Mouse (Mus musculus): ENCODE data around the gene Rprm. TPM values are rescaled to one million over a fixed set of nuclear protein-coding genes. Genes with fewer than 3 reads are reported as not detected.

Rprm gene
- polyA plus RNA-seq (2012), result not detected in 2 replicates

DNA sequence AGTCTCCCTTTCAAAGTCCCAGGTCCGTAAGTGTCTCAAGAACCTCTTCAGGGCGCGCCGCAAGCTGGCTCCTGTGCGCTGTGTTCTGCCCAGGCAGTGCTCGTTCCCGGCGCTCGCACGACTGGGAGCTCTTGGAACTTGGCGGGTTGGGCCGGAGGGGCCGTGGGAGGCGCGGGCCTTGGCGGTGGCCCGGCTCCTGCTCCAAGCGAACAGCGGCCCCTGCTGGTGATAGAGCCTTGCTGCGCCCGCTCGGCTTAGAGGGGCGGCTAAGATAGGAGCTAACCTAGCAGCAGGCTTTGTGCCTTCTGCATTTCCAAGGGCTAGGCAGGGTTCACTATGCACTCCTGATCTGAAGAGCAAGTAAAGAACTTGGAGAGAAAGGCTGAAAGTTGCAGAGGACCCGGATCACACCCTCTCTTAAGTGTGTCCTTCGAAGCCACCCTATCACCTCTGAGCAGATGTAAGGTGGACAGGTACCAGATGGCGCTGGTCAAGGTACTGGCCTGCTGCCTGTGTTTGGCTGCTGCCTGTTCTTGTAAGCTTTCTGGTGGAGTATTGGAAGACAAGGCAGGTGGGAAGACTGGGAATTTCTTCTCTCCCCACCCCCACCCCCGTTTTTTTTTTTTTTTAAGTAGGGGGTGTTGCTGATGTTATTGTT lies at the start of gene Rprm:
TSS of gene Rprm (minus strand) at position 123 of the 658 bp plus-strand sequence.
- no peak for TF ChIP-seq GATA1 (IDR thresholded peaks at IDR 0.05; ENCODE audit: low read length)

DNA sequence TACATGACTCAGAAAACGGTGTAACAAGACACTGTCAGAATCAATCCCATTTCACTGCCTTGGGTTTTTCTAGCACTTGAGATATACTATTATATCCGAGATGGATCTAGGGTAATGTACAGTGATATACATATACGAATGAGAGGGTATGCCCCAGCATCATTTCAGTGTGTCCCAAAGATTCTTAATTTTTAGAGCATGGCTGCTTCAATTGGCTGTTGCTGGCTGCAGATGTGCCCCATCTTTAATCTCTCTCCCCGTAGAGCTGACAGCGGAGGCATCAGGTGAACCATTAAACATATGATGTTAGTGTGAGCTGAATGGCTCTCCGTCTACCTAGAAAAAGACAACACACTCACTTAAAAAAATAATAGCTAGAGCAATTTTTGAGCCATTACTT lies 34.0 kb upstream of the Rprm start:
- no peak for TF ChIP-seq GATA1 (IDR thresholded peaks at IDR 0.05; ENCODE audit: low read length)

DNA sequence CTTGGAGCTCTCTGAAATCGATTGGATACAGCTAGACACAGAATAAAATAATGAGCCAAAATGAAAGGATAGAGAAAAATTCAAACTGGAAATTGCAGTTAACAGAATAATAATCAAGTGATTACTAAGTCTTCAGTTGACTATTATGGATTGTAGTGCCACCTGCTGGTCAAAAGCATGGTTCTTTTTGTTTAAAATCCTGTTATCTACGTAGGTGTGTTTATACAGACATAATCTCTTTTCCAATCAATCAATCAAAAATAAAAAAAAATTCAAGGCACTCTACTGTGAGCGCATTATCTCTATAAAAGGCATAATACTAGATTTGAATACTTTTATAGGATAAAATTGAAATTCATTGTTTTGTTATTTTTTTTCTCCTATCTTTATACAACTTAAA lies 33.5 kb upstream of the Rprm start:
- no peak for TF ChIP-seq GATA1 (IDR thresholded peaks at IDR 0.05; ENCODE audit: low read length)

DNA sequence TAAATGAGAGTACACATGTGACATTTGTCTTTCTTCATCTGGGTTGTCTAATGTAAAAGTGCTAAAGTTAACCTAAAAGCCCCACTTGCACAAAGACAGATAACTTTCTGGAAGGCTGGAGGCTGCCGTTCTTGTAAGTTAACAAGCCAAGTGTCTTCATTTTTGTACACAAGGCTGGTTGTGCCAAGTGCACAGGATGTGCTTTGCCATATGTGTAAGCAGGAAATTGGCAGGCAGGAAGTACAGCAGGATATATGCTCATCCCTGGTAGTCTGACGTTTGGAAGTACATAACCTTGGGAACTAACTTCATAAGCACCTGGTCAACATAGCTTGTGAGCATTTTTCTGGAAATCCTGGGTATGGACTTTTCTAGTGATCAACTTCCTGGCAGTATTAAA lies 25.9 kb upstream of the Rprm start:
- TF ChIP-seq GATA1 (IDR thresholded peaks at IDR 0.05; ENCODE audit: low read length), result no peak

DNA sequence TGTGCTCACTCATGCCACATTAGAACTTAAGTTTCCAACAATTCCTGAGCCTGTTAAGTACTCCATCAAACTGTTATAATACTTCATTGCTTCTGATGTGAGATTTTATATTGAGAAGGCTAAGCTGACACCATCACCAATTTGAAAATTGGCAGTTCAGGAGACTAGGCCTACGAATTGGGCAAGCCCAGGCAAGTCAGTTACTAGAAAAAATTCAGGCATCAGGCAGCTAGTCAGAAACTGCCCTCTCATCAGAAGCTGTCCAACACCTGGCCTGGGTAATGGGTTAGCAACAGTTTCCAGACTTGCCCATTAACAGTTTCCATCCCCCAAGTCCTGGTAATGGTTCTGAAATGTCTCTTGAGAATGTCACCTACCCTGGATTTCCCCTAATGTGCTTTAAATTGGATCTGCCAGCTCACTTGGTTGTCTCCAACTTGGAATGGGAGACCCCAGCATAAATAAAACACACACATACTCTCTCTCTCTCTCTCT lies 20.9 kb upstream of the Rprm start:
- TF ChIP-seq GATA1 (IDR thresholded peaks at IDR 0.05; ENCODE audit: low read length), result no peak

DNA sequence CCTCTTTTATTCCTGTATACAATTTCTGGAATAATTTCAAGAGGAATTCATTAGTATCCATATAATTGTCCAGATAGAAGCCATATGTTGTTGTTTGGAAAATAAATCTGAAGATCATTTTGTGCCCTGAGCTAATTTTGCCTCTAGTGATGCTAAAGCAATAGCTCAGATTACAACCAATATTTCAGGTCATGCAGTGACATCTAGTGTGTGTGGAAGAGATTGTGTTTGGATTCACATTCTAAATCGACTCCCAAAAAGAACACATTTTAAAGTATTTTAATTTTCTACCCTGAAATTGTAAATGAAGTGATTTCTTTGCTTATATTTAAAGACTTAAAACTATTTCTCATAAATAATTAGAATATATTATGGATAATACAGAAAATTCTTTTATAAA lies 14.6 kb upstream of the Rprm start:
- TF ChIP-seq GATA1 (IDR thresholded peaks at IDR 0.05; ENCODE audit: low read length), result no peak

DNA sequence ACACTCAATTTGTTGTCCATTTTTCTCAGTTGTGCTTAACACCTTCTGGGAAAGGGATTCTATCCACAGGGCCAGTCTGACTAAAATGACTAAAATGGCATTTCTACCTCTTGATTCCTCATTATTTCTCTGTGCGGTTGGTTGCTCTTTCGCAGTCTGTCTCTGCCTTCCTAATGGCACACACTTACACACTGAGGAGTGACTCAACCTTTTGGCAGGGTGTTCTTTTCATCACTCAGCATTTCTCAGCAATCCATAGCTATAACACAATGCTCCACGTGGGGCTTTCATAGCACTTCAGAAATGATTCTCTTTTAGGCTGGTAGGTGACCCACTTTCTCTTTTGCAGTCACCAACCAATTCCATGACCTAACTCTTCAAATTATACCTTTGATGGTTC lies 7.3 kb upstream of the Rprm start:
- no peak for TF ChIP-seq GATA1 (IDR thresholded peaks at IDR 0.05; ENCODE audit: low read length)

DNA sequence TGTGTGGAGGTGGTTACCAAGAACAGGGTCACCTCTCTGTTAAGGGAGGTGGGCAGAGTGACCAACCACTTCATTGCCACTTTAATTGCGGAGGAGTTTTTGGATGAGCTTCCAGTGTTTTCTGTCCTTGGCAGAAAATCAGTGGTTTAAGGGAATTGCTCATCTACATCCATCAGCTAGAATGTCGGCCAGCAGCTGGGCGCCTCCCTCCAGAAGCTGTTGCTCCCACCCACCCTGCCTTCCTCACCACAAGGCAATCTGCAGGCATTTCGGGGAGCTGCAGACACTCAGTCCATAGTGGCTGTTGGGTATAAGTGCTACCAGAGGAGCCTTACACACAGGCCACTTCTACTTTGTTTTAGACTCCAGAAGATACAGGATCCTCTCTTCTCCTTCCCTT lies 902 bp upstream of the Rprm start:
- no peak for TF ChIP-seq GATA1 (IDR thresholded peaks at IDR 0.05; ENCODE audit: low read length)

DNA sequence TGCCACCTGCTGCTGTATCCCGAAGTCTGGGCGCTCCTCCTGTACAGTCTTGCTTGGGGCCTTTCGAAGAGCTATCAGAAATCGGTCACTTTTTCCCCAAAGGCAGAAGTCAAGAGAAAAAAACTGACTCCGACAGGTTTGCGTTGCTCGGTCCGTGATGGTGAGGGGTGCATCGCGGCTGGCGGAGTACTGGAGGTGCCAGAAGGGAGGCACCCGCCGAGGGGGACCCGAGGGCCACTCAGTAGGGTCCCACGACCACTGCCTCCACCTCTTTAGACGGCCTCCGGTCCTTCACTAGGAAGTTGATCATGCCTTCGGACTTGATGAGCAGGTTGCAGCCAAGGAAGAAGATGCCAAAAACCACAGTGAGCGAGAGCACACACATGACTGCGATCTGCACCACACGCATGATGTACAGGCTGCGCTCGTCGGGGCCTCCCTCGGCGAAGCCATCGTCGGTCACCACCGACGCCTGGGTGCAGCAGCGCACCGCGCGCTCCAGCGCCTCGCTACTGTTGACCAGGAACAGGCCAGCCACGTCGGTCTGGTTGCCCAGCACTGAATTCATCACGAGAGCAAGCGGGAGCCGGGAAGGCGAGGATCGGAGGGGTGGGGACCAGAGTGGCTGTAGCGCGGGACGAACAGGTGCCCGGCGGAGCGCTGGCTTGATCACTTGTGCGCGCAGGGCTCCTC lies 469 bp downstream of the Rprm start:
- no peak for TF ChIP-seq GATA1 (IDR thresholded peaks at IDR 0.05; ENCODE audit: low read length)

DNA sequence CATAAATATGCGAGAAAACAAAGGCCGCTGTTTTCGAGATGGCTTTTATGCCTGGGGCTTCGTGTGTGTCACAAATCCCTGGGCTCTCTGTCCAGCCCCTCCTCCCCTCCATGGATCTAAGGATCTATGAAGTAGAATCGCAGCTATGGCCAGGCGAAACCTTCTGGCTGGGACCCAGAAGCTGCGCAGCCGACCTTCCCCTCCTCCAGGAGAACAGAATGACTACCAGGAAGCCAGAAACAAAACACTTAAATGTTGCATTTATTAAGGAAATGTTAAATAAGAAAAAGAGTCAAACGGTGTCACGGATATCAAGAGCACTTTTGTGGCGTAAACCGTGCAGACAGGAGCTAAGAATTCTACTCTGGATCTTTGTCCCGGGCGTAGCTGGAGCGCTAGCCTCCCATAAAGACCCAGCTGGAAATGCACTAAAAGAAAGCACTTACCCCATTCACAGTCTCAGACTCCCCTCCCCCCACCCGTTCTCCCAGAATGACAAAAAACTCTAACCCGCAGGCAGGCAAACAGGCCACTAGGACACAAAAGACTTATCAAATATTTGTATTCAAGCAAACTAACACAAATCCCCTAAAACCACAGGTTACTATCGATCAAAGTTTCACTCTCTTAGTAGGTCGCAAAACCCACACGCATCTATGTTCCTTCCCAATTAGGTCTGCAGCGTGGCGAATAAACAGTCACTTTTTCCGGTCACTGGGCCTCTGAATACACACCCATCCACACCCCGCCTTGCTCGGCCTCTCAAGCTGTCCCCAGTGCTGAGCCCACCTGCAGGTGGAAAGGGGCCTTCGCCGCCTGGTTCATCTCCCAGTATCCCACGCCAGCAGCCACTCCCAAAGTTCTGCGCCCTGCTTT lies 1.3 kb downstream of the Rprm start:
- TF ChIP-seq GATA1 (IDR thresholded peaks at IDR 0.05; ENCODE audit: low read length), result no peak

DNA sequence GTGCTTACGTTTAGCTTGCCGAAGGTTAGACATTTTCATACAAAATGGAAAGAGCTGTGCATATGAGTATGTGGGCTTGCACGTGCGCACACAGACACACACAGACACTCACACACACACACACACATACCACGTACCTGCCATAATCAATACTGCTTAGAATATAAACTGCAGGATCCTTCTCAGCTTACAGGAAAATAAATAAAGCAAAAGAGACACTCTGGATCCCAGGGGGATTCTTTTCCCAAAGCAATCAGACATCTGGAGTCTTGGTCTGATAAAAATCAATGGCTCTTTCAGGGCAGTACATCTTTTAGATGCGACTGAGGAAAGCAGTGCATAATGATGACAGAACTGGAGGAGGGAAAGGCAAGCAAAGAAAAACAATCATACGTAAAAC lies 6.4 kb downstream of the Rprm start:
- TF ChIP-seq GATA1 (IDR thresholded peaks at IDR 0.05; ENCODE audit: low read length), result no peak

DNA sequence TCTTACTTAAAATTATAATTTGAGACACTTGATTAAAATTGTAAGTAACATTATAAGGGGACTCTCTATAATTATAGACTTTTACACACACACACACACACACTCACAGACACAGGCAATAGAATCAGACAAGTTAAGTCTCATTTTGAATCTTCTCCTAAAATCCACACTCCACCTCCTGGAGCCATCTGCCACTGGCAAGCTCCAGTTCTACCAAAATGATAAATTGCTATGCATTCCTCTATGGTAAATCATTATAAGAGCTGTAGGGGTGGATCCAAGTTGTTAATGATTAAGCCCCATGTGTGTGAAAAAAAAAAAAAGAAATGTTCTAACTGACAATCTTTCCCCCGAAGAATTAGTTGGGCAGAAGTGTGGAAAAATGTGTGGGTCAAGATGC lies 13.8 kb downstream of the Rprm start:
- no peak for TF ChIP-seq GATA1 (IDR thresholded peaks at IDR 0.05; ENCODE audit: low read length)

DNA sequence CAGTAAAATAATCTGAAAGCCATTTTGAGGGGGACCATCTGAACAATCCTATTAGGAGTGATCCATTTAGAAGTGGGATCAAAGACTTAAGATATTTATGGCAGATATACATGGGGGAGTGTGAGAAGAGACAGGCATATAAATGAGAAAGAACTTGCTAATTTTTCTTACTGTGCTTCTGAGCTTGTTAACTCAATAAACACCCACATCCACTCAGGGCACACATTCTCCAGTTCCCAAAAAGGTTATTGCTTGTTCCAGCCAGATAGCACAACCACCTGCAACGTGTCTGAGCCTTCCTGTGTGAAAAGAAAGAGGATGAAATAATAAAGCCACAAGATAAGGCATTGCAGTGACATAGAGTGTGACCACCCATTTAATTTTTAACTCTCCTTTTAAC lies 22.9 kb downstream of the Rprm start:
- no peak for TF ChIP-seq GATA1 (IDR thresholded peaks at IDR 0.05; ENCODE audit: low read length)

DNA sequence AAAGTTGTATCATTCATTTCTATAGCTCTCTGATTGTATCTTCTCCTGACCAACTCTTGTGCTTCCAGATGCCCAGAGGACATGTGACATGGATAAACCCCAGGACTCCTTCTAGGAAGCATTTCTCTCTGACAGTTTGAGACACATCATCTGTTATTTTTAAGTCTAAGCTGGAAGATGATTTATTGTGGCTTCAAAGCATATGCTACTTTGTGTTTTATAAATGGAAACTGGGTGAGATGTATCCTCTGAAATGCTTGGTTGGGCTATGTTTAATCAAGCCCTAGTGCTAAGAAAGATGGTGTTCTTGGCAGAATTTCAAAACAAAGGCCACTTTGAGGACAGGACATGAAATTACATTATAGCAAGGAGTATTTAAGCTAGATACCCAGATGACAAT lies 24.3 kb downstream of the Rprm start:
- no peak for TF ChIP-seq GATA1 (IDR thresholded peaks at IDR 0.05; ENCODE audit: low read length)
